Mouse (Mus musculus): Measurements from ENCODE around the gene Cfap299. TPM values are rescaled to one million over a fixed set of nuclear protein-coding genes. Genes with fewer than 3 reads are reported as not detected.
"Not testable (repeated sequence)": the region's sequence is repeated elsewhere in the genome, so short reads cannot be mapped to it uniquely, and the experiment has no call there.

Cfap299 gene
- polyA plus RNA-seq, 1 experiment from 2014 or later: 0.55 TPM

DNA sequence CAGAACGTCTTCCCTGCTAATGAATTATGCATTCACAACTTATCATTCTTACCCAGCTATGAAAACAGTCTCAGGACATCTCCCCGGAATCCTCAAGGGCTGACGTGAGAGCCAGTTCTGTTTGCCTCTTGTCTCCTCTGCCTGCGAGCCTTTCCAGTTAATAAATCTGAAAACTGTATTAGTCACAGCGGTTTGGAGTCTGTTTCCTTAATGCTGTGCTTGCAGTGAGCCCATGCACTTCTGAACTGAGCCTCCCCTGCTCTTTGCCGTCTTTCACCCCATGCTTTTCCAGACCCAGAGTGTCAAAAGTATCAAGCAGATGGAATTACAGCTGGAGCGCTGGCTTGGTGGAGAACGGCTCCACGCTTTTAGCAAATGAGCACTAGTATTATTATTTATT lies 22.6 kb upstream of the Cfap299 start:
- Histone ChIP-seq H3K4me1 (ENCODE audit: control insufficient read depth, insufficient read depth, low read length) (no peaks in the 10 kb centered on the region), H3K9ac (ENCODE audit: low read length) (no peak overlapping the region), H3K27me3 (ENCODE audit: control insufficient read depth, insufficient read depth, low read length) (no peaks in the 10 kb centered on the region), H3K4me2 (ENCODE audit: low read depth, low read length) (no peak overlapping the region), H3K27ac (ENCODE audit: low read length) (no peak overlapping the region), H3K4me3 (ENCODE audit: low read length) (no peak overlapping the region), H3K36me3 (ENCODE audit: control insufficient read depth, insufficient read depth) (no peaks in the 10 kb centered on the region), H3K9me3 (replicated peaks; ENCODE audit: control insufficient read depth, low read length) (no peaks in the 10 kb centered on the region)
- 57% methylated on average over 9 of the region's 9 CpGs for WGBS
- ATAC-seq (replicated peaks; ENCODE audit: extremely low read depth, insufficient read depth, low FRiP score): no peak

DNA sequence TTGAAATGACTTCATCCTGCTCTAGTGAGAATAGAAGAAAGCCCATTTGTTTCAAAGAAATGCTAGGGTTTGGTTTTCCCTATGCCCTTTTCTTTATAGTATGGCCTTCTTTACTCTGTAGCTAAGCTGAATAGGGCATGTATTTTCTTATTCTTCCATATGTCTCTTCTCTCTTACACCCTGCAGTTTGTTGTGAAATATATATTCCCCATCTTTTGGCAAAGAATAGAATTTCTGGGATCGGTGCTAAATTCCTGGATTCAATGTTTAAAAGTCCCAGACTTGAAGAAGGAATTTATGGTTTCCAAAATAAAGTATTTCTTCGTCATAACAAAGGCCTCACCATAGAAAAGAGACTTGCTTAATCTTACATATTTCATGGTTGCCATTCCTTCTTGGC lies 2.5 kb upstream of the Cfap299 start:
- Histone ChIP-seq H3K27ac (ENCODE audit: low read length) (no peak overlapping the region), H3K36me3 (ENCODE audit: control insufficient read depth, insufficient read depth) (no peaks in the 10 kb centered on the region), H3K4me1 (ENCODE audit: control insufficient read depth, insufficient read depth, low read length) (no peaks in the 10 kb centered on the region), H3K4me3 (ENCODE audit: low read length) (no peak overlapping the region), H3K27me3 (ENCODE audit: control insufficient read depth, insufficient read depth, low read length) (0 out of 2 replicates have a peak, but pooled peaks cover 7% of the 10 kb centered on the region), H3K4me2 (ENCODE audit: low read depth, low read length) (no peak overlapping the region), H3K9ac (ENCODE audit: low read length) (no peak overlapping the region), H3K9me3 (replicated peaks; ENCODE audit: control insufficient read depth, low read length) (no peaks in the 10 kb centered on the region)
- WGBS: 69% methylated on average over 2 of the region's 2 CpGs
- no peak for ATAC-seq (replicated peaks; ENCODE audit: extremely low read depth, insufficient read depth, low FRiP score)

DNA sequence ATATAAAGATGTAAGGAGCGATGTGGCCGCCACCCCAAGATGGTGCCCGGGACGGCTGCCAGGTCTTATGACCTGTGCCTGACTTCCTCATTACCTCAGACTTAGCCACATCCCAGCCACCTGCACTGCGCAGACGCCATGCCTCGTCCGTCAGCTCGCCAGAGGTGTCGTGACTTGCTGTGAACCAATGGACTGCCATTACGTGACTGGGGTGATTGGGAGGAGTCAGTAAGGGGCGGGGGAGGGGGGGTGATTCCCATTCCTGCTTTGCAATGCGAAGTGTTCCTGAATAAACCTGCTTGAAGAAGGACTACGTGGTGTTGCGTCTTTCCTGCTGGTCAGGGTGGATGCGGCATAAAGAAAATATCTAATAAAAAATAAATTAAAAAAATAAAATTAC lies 14.6 kb downstream of the Cfap299 start:
- WGBS: 80% methylated on average over 16 of the region's 16 CpGs
- H3K36me3 ChIP-seq (ENCODE audit: control insufficient read depth, insufficient read depth); H3K27me3 ChIP-seq (ENCODE audit: control insufficient read depth, insufficient read depth, low read length); H3K9ac ChIP-seq (ENCODE audit: low read length); H3K9me3 ChIP-seq (replicated peaks; ENCODE audit: control insufficient read depth, low read length); H3K4me2 ChIP-seq (ENCODE audit: low read depth, low read length); H3K4me1 ChIP-seq (ENCODE audit: control insufficient read depth, insufficient read depth, low read length); H3K4me3 ChIP-seq (ENCODE audit: low read length); H3K27ac ChIP-seq (ENCODE audit: low read length); ATAC-seq (replicated peaks; ENCODE audit: extremely low read depth, insufficient read depth, low FRiP score): not testable (repeated sequence)

GRCm38 (mm10) chr5:98344581-98344980 lies 15.5 kb downstream of the Cfap299 start:
- no peaks in the 10 kb centered on the region for H3K4me1 ChIP-seq (ENCODE audit: control insufficient read depth, insufficient read depth, low read length)
- no peaks in the 10 kb centered on the region for H3K36me3 ChIP-seq (ENCODE audit: control insufficient read depth, insufficient read depth)
- H3K9ac ChIP-seq (ENCODE audit: low read length): no peak overlapping the region
- H3K4me2 ChIP-seq (ENCODE audit: low read depth, low read length): no peak overlapping the region
- WGBS: 68% methylated on average over 2 of the region's 2 CpGs
- H3K27me3 ChIP-seq (ENCODE audit: control insufficient read depth, insufficient read depth, low read length): no peaks in the 10 kb centered on the region
- H3K4me3 ChIP-seq (ENCODE audit: low read length): no peak overlapping the region
- ATAC-seq (replicated peaks; ENCODE audit: extremely low read depth, insufficient read depth, low FRiP score): no peak
- no peak overlapping the region for H3K27ac ChIP-seq (ENCODE audit: low read length)
- no peaks in the 10 kb centered on the region for H3K9me3 ChIP-seq (replicated peaks; ENCODE audit: control insufficient read depth, low read length)

DNA sequence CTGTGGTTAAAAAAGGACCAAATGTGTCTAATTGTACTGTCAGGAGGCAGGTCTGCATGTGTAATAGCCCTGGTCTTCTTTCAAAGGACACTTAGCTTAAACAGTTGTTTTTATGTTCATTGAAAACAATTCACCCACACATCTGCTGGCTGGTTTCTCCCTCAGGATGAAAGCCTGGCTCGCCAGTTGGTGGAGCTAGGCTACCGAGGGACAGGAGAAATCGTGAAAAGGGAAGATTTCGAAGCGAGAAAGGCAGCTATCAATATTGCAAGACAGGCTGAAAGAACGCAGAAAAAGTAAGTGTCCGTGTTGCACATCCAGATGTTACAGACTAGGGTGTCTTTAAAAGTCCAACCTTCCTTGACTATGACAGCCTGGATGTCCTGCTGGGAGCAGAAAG lies 17.0 kb downstream of the Cfap299 start:
- no peak overlapping the region for H3K4me2 ChIP-seq (ENCODE audit: low read depth, low read length)
- H3K4me3 ChIP-seq (ENCODE audit: low read length): no peak overlapping the region
- no peaks in the 10 kb centered on the region for H3K27me3 ChIP-seq (ENCODE audit: control insufficient read depth, insufficient read depth, low read length)
- H3K36me3 ChIP-seq (ENCODE audit: control insufficient read depth, insufficient read depth): no peaks in the 10 kb centered on the region
- no peaks in the 10 kb centered on the region for H3K4me1 ChIP-seq (ENCODE audit: control insufficient read depth, insufficient read depth, low read length)
- H3K27ac ChIP-seq (ENCODE audit: low read length): no peak overlapping the region
- no peak for ATAC-seq (replicated peaks; ENCODE audit: extremely low read depth, insufficient read depth, low FRiP score)
- no peak overlapping the region for H3K9ac ChIP-seq (ENCODE audit: low read length)
- H3K9me3 ChIP-seq (replicated peaks; ENCODE audit: control insufficient read depth, low read length): no peaks in the 10 kb centered on the region
- 74% methylated on average over 7 of the region's 7 CpGs for WGBS

- Histone ChIP-seq H3K9me3 (replicated peaks; ENCODE audit: control insufficient read depth, low read length) (no peaks in the 10 kb centered on the region), H3K27me3 (ENCODE audit: control insufficient read depth, insufficient read depth, low read length) (no peaks in the 10 kb centered on the region), H3K4me2 (ENCODE audit: low read depth, low read length) (no peak overlapping the region), H3K9ac (ENCODE audit: low read length) (no peak overlapping the region), H3K4me3 (ENCODE audit: low read length) (no peak overlapping the region), H3K36me3 (ENCODE audit: control insufficient read depth, insufficient read depth) (no peaks in the 10 kb centered on the region), H3K27ac (ENCODE audit: low read length) (no peak overlapping the region), H3K4me1 (ENCODE audit: control insufficient read depth, insufficient read depth, low read length) (no peaks in the 10 kb centered on the region)
- WGBS: 7% methylated on average over 8 of the region's 8 CpGs
- no peak for ATAC-seq (replicated peaks; ENCODE audit: extremely low read depth, insufficient read depth, low FRiP score)
Observed at GRCm38 (mm10) chr5:98348605-98349004, 19.5 kb downstream of the Cfap299 start.

- no peaks in the 10 kb centered on the region for H3K4me1 ChIP-seq (ENCODE audit: control insufficient read depth, insufficient read depth, low read length)
- H3K4me2 ChIP-seq (ENCODE audit: low read depth, low read length): no peak overlapping the region
- no peak overlapping the region for H3K9ac ChIP-seq (ENCODE audit: low read length)
- H3K27me3 ChIP-seq (ENCODE audit: control insufficient read depth, insufficient read depth, low read length): no peaks in the 10 kb centered on the region
- H3K36me3 ChIP-seq (ENCODE audit: control insufficient read depth, insufficient read depth): no peaks in the 10 kb centered on the region
- no peak overlapping the region for H3K4me3 ChIP-seq (ENCODE audit: low read length)
- WGBS: 87% methylated on average over 7 of the region's 7 CpGs
- ATAC-seq (replicated peaks; ENCODE audit: extremely low read depth, insufficient read depth, low FRiP score): no peak
- H3K27ac ChIP-seq (ENCODE audit: low read length): no peak overlapping the region
- H3K9me3 ChIP-seq (replicated peaks; ENCODE audit: control insufficient read depth, low read length): no peaks in the 10 kb centered on the region
Observed at GRCm38 (mm10) chr5:98359912-98360311, 30.8 kb downstream of the Cfap299 start.

DNA sequence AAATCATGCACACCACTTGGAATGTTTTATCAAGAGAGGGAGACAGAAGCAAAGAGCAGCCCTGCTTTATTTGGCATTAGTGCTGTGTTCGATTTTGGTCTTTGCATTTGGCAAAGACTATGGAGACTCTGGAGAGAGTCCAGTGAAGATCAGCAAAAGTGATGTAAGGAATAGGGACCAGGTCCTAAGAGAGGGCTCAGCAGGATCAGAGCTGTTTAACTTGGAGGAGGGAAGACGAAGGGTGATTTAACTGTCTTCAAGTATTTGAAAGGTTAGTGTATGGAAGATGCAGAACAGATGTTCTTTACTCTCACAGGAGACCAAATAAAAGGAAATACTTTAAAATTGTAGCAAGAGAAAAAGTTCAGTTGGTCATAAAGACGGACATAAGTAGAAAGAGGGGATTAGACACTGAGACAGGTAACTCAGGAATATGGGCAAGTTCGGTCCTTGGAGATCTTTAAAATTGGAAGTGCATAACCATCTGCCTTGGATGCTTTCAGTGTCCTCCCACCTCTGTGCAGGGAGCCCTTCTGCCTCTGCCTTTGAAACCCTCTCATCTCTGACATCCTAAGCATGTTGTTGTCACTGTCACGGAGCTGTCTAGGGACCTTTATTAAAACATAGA lies 31.8 kb downstream of the Cfap299 start:
- H3K9me3 ChIP-seq (replicated peaks; ENCODE audit: control insufficient read depth, low read length): no peaks in the 10 kb centered on the region
- 73% methylated on average over 5 of the region's 5 CpGs for WGBS

GRCm38 (mm10) chr5:98363428-98363827 lies 34.3 kb downstream of the Cfap299 start:
- Histone ChIP-seq H3K27me3 (ENCODE audit: control insufficient read depth, insufficient read depth, low read length) (no peaks in the 10 kb centered on the region), H3K4me3 (ENCODE audit: low read length) (no peak overlapping the region), H3K4me1 (ENCODE audit: control insufficient read depth, insufficient read depth, low read length) (no peaks in the 10 kb centered on the region), H3K4me2 (ENCODE audit: low read depth, low read length) (no peak overlapping the region), H3K27ac (ENCODE audit: low read length) (no peak overlapping the region), H3K36me3 (ENCODE audit: control insufficient read depth, insufficient read depth) (no peaks in the 10 kb centered on the region), H3K9me3 (replicated peaks; ENCODE audit: control insufficient read depth, low read length) (no peaks in the 10 kb centered on the region), H3K9ac (ENCODE audit: low read length) (no peak overlapping the region)
- ATAC-seq (replicated peaks; ENCODE audit: extremely low read depth, insufficient read depth, low FRiP score): no peak
- WGBS: 53% methylated on average over 8 of the region's 8 CpGs

More for the DNA sequence above, 31.8 kb downstream of the Cfap299 start:
- Histone ChIP-seq H3K27me3 (ENCODE audit: control insufficient read depth, insufficient read depth, low read length) (no peaks in the 10 kb centered on the region), H3K4me1 (ENCODE audit: control insufficient read depth, insufficient read depth, low read length) (no peaks in the 10 kb centered on the region), H3K9ac (ENCODE audit: low read length) (no peak overlapping the region), H3K4me2 (ENCODE audit: low read depth, low read length) (no peak overlapping the region), H3K27ac (ENCODE audit: low read length) (no peak overlapping the region), H3K4me3 (ENCODE audit: low read length) (no peak overlapping the region), H3K36me3 (ENCODE audit: control insufficient read depth, insufficient read depth) (no peaks in the 10 kb centered on the region)
- no peak for ATAC-seq (replicated peaks; ENCODE audit: extremely low read depth, insufficient read depth, low FRiP score)

All from heart, embryonic 16.5 days (tissue).